Mouse (Mus musculus) monocyte, adult 5-6 weeks (primary cell): Measurements from ENCODE around the gene Slc22a3. TPM values are rescaled to one million over a fixed set of nuclear protein-coding genes. Genes with fewer than 3 reads are reported as not detected.
A peak's percentile ranks its signal among the peaks of the same experiment; 100 is the strongest.

Source experiments
- ATAC-seq: fragments of 153-309, 156-312 bp; replicated peaks from 2 replicates; pipeline ENCODE4 v1.8.0; 2017; ENCODE audit warnings: mild to moderate bottlenecking; ENCODE audit not compliant: low TSS enrichment, insufficient number of reproducible peaks, severe bottlenecking, poor library complexity, low FRiP score
- total RNA-seq: library from RNA; stranded (forward); fragments of 200-1000, 200-491, 200-594 nt; gene quantifications from 3 replicates; pipeline ENCODE4 v1.2.3, GENCODE M21; 2017

The Slc22a3 gene
- total RNA-seq, 1 experiment from 2014 or later, result not detected

DNA sequence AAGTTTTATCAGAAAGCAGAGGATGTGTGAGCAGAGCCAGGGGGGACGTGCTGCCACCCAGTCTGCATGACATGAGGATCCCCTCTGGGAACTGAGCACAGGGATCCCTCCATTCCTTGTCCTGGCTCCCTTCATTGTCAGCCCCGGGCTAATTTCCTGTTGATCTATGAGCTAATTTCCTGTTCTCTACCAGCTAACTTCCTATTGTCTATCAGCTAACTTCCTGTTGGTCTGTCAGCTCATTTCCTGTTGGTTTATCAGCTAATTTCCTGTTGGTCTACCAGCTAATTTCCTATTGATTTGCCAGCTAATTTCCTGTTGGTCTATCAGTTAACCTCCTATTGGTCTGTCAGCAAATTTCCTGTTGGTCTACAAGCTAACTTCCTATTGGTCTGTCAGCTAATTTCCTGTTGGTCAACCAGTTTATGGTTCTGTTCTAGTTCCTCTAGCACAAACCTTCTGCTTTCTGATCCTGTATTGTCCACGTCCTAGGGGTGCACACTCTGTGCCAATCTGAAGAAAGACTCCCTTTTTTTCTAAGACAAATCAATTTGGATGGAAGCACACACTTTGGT lies 32.9 kb downstream of the Slc22a3 start:
- ATAC-seq, result no peak

DNA sequence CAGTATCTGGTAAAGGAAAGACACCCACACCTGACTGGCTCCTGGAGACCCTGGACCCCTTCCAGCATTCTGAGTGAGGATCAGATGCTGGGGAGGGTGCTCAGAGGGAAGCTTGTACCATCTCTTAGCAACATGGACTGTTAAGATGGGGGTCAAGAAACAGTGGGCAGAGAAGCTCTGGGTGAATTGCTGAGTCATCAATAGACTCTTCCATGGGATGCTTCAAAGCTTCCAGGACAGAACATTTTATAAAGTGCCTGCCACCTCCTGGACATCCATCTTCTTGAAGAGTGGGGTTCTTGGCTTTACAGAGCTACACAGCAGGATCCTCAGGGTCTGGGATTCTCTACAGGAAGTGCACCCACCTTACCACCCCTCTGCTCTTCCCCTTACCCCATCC lies 35.0 kb downstream of the Slc22a3 start:
- no peak for ATAC-seq

DNA sequence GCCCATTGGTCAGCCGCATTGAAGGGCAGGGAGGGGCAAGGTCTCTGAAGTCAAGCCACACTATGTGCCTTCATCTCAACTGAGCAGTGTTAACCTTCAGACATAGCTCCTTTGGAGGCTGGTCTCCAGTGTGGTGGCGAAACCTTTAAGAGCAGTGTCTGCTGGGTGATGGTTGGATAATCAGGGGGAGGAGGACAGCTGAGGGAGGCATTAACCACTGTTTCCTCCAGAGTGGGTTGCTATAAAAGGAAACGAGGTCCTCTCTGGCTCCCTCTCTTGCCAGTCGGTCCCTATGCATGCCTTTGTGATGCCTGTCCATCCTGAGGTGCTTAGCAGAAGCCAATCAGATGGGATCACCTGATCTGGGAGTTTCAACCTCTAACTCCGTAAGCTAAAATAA lies 38.8 kb downstream of the Slc22a3 start:
- ATAC-seq, result no peak

DNA sequence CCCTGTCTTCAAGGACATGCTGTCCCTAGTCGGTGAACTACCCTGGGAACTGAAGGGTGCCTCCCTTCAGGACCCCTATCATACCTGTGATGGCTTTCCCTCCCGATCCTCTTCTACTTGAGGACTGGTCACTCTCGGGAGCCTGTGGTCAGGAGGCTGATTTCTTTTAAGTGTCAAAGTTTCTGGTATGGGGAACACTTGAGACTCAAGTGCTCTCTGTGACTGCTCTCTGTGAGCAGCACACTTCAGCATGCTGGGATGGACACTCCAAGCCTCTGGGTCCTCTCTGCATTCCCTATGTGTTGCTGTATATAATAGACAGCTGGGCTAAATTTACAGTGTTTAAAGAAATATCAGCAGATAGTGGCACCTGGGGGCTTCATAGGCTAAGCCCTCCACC lies 39.9 kb downstream of the Slc22a3 start:
- ATAC-seq, result no peak

DNA sequence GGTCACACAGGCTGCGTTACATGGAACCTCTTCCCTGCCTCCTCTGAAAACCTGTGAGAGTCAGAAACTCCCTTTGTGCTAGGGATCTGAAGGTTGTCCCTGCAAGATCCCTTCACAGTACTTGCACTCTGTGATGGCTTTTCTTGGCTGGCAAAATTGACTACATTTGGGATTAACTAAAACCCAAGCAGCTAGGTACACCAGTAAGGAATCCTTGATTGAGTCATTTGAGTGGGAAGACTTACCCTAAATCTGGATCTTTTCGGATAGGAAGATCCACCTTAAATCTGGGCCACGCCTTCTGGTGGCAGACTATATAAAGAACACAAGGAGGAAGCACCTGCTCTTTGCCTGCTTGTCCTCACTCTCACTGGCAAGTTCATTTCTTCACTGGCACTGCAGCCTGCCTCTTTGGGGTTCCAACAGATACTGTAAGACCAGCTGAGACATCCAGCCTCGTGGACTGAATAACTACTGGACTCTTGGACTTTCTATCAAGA lies 41.0 kb downstream of the Slc22a3 start:
- no peak for ATAC-seq

DNA sequence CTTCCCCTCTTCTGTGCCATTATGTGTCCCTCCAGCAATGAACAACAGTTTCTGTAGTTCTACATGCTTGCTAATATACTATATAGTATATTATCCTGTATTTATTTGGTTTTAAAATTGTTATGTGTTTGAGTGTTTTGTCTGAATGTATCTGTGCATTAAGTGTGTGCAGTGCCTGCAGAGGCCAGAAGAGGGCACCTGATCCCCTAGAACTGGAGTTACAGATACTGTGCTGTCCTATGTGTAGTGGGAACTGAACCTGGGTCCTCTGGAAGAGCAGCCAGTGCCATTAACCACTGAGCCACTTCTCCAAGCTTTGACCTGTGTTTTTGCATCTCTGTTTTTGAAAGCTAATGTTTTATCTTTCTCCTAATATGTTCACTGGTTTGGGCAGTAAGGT lies 46.3 kb downstream of the Slc22a3 start:
- ATAC-seq, result no peak

DNA sequence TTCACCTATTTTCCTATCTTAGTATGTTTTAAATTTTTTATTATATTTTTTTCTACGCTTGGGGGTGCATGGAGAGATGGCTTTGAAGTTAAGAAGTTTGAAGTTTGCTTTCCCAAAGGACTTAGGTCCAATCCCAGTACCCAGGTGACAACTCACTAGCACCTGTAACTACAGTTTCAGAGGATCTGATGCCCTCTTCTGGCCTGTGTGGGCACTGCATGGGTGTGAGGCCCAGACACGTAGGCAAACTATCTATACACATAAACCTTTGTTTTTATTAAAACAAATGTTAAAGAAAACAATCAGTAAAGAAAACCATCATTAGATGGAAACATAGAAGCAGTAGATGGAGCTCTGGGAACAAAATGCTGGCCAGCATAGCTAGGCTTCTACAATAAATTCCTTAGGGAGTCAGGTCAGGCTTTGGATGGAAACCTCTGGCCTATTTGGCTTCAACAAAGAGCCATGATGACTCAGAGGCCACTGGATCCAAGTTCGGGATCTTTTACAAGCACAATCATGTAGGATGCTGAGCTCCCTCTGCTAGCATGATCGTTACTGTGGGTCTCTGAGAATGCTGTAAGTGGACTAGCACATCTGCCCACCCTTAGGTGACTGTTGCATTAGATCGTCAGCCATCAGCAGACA lies 52.2 kb downstream of the Slc22a3 start:
- no peak for ATAC-seq

DNA sequence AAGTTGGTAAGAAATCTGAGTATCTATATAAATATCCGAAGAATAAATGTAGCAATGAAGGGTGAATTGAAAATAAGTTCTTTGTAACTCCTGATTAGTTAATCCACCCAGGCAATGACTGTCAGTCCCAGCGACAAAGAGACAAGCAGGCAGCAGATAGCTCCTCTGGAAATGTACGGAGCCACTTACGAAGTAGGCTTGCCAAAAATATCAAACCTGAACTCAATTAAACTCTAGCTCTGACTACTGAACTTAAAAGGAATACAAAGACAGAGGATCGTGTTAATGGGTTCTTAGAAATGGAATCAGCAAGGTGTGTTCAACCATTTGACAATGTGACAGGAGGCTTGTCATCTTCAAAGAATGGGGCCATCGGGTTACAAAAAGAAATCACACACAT lies 53.8 kb downstream of the Slc22a3 start:
- ATAC-seq, result no peak

DNA sequence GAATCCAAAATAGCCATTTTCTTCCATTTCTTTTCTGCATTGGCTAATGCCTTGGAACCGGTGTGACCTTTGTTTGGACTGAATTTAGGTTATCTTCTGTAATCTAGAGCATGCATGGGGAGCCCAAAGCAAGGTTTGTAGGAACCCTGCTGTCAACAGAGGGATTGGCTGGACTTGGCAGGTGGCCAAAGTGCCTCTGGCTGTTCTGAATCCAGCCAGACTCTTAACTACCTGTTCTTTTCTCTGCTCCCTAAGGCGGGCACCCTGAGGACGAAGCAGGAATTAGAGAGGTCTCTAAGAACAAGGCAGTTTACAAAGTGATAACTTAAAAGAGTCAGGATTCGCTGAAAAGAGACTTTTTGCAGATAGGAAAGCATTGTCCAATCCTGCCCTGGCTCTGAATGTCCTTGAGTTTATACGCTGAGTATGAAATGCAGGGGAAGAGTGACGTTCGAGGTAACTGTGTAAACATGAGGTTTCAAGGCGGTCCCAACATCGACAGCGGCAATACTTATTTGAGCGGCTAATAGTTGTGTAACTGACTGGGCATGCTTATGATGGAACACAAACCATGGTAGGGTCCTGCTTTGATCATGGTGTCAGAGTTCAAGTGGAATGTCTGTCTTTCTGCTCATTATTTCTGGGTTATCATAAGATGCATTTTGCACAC lies 54.5 kb downstream of the Slc22a3 start:
- no peak for ATAC-seq

DNA sequence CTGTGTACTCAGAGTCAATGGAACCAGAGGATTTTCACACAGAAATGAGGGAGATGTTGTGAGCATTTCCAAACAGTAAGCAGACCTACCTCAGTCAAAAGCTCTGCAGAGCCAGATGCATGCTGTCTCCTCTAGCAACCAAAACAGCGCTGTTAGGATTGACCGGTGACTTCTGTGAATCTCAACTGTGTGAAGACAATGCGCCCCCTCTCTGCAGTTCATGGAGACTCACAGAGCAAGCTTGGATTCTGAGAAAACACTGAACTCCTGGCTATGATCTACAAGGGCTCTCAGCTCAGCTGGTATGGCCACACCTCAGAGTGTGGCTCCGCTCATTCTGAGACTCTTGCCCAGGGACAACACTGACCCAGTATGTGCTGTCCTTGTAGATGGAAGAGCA lies 56.3 kb downstream of the Slc22a3 start:
- ATAC-seq, result no peak

DNA sequence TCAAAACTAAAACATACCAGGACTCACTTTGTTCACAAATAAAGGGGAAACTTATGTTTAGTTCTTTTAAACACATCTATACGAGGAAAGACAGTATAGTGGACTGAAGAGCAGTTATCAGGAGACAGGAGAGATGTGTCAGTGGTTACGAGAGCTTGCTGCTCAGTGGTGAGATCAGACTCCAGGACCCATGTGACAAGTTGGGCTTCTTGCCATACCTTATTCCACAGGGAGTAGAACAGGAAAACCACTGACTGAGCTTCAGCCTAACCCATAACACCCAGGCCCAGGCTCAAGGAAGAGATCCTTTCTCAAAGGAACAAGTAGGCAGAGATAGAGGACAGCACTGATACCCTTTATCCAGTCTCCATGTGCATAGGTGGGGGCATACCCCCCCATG lies 62.9 kb downstream of the Slc22a3 start:
- ATAC-seq, result no peak

DNA sequence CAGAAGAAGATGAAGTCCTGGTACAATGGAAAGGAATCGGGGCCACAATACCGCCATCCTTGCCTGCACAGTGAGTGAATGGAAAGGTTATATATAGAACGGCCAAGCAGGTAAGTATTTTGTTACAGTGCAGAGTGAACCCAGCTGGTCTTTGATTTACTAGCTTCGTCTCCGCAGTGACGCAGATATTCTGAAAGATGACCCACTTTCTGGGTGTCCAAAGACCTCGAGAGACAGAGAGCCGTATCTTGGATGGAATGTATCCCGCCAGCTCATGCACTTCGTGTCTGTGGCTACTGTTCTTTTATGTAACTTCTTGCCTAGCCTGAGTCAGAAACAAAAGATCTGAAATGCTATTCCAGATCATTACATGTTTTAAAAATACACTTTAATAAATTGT lies 69.7 kb downstream of the Slc22a3 start:
- ATAC-seq, result no peak

DNA sequence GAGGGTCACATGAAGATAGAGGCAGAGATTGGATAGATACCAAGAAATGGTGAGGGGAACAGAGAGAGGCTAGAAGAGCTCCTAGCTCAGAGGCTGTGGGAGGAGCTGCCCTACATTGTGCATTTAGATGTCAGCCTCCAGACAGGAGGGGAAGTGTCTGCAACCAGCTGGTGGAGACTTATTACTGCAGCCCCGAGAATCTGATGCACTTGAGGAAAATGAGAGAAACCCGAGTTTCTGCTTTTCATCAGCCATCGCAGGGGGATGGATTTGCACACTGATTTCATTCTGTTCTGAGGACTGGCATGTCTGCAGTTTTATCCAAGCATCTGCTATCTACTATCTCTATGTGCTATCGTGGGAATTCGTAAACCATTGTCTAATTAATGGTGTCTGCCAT lies 75.8 kb downstream of the Slc22a3 start:
- ATAC-seq, result no peak

DNA sequence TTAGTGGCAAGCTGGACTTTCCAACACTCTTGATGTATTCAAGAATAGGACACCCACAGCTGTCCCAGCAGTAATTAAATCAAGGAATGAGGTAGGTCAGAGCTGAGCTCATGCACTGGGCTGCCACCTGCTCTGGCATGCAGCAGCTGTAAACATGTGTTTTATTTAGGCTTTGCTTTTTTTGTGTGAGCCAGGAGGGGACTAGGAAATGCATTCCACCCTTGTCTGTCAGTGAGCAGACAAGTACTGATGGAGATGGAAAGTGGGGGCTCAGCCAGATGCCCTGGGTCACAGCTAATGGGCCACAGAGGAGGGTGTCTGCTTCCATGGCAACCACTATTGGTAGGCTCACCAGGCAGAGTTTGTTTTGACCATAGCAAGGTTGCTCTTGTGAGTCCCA lies 79.1 kb downstream of the Slc22a3 start:
- no peak for ATAC-seq

DNA sequence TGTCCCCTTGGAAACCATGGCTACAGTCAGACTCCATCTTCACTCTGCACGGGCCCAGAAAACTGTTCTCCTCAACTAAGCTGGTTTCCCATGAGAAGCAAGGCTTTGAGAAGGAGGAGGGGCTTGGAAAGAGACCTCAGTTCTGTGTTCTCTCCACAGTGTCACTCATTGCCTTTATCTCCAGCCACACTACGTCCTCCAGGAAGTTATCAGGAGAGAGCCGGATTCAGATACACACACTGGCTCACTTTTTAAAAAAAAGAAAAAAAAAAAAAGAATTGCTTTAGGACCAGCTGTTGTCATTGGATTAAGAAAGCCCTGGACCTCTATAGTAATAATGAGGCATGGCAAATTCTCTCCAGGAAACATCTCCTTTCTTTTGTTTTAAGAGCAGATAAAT lies 80.3 kb downstream of the Slc22a3 start:
- no peak for ATAC-seq

DNA sequence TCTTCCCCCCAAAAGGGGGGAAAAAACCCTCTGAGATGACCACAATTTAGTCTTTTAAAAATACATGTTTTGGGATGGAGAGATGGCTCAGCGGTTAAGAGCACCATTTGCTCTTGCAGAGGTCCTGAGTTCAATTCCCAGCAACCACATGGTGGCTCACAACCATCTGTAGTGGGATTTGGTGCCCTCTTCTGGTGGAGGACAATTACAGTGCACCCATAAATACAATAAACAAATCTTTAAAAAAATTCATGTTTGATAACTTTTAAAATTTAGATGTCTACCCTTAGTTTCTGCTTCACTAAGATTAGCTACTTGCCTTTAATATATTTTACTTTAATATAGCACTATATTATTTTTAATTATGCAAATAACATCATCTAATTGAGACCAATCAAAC lies 85.4 kb downstream of the Slc22a3 start:
- ATAC-seq, result no peak

DNA sequence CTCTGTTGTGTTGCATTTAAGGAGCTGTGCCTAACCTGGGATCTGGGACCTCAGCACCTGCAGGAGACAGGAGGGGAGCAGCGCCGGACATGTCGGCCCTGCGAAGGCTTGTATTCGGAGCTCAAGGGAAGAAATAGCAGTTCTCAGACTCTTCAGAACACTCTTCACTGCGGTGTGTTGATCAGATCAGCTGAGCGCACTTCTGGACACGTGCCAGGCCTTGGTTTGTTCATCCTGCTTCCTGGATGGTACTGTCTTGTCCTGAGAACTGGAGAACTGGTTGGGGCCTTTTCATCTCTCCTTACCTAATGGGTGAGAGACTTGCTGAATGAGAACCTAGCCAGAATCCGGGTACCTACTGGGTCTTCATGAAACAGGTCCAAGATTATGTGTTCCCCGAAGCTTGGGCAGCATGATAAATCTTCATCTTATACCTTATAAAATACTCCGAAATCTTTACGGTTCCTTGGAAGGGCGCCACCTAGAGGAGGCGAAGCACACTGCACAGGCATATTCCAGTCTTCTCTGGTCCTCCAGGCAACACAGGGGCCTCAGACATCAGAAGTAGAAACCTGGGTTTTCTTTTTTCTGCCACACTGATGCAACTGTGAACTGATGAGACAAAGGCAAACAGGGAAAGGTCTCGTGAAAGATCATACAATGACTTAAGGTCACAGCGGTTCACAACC lies 86.5 kb downstream of the Slc22a3 start:
- no peak for ATAC-seq

DNA sequence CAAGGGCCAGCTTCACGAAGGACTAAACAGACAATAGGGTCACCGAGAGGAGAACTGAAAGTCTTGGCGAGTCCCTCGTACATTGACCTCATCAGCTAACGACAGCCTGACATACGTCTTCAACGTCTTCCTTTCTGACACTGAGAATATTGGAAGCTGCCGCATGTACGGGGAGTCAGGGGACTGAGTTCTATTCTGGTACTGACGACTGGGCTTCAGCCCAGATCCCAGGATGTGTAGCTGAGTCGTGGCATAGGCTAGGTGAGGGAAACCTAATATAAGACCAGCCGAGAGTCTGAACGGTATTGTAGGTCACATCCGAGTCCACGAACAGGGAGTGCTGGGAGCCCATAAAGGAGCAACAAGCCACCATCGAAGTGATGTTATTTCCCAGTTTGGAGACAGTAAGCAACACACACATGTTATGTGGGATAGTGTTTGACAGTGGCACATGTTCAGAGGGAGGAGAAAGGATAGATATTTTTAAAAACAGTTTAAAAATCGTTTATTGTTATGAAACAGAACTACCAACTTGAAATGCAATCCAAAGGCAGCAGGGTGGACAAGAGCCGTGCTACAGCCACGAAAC lies 87.9 kb downstream of the Slc22a3 start:
- no peak for ATAC-seq

DNA sequence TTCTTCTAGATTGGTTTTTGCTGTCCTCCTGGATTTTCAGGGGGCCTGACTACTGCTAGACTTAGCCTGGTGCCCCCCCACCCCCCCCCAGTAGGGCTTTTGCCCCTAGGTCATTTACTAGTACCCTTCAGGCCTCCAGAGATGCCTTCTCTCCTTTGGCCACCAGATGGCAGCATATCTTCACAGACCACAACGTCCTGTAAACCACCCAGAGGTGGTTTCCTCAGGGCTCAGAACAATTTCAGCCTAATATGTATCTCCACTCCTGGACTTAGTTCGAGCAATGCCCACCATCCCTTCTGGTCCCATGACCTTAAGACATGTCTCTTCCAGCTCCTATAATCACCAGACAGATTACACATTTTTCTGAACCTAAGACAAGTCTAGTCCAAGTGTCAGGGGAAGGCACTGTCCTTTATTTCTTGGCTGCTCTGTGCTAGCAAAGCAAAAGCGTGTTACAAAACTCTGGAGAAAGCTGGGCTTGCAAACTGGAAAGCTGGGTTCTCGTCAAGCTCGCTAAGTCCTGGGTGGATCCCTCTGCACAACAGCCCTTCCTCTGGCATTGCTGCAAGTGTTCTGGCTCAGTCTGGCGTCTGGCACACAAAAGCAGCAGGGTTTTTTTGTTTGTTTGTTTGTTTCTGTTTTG lies 91.1 kb downstream of the Slc22a3 start:
- ATAC-seq, result peak; percentile 73; the same call in 1 of the 2 replicates
